Comparison of ENCODE assay signal across 27 mouse cellular contexts in the genomic region with DNA sequence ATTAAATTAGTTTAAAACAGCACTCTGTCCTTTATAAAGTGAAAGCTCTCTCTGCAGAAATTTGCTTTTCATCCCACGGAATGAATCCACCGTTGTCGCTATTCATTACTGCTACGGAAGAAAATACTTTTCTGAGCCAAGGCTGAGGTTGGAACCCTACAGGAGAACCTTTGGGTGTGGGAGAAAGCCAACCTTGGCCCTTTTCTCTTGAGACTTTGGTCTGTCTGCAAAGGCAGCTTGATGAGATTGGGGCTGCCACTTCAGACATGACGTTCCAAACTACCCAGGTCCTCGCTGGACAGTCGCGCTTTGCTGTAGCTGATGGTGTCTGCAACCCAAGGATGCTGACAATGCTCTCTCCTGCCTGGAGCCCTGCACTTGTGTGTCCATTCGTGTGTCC. TPM values are rescaled to one million over a fixed set of nuclear protein-coding genes. Genes with fewer than 3 reads are reported as not detected.
"Had no signal": no experiment of that assay in that cellular context is flagged by ENCODE, and none has a peak within 500 bp of the region (broad histone marks: within the 10 kb centered on the region; RNA-seq: fewer than 3 reads in every experiment).

No protein-coding gene starts in this region.

- H3K4me3 ChIP-seq: left cerebral cortex, adult 2 months; limb, embryonic 13.5 days; liver, embryonic 12.5 days; liver, embryonic 15.5 days; lung, embryonic 15.5 days; megakaryocyte, embryonic 14.5 days; midbrain, embryonic 10.5 days; midbrain, embryonic 15.5 days; neural tube, embryonic 13.5 days; stomach, embryonic 15.5 days had no signal

- H3K9me3 ChIP-seq: limb, embryonic 13.5 days; liver, embryonic 12.5 days; liver, embryonic 15.5 days; lung, embryonic 15.5 days; megakaryocyte, embryonic 14.5 days; midbrain, embryonic 10.5 days; midbrain, embryonic 15.5 days; neural tube, embryonic 13.5 days; stomach, embryonic 15.5 days had no signal

- H3K9ac ChIP-seq: limb, embryonic 13.5 days; liver, embryonic 12.5 days; liver, embryonic 15.5 days; lung, embryonic 15.5 days; midbrain, embryonic 15.5 days; neural tube, embryonic 13.5 days; stomach, embryonic 15.5 days had no signal

- H3K4me1 ChIP-seq: liver, embryonic 12.5 days; liver, embryonic 15.5 days had no signal

- DNase-seq: kidney, adult 18-20 months; kidney, adult 9 months; kidney, postnatal 14 days; kidney, postnatal 4 days; layer of hippocampus, postnatal 36 days; liver; lung, adult 18-20 months; lung, postnatal 10 days; lung, postnatal 36 days; right cerebral cortex, adult 18-20 months; right cerebral cortex, postnatal 14 days; right cerebral cortex, postnatal 4 days; spleen, adult 18-20 months; thymus, adult 18-20 months; thymus, postnatal 36 days had no signal

- H3K36me3 ChIP-seq: limb, embryonic 13.5 days; liver, embryonic 12.5 days; liver, embryonic 15.5 days; lung, embryonic 15.5 days; midbrain, embryonic 10.5 days; midbrain, embryonic 15.5 days; neural tube, embryonic 13.5 days; stomach, embryonic 15.5 days had no signal

- ATAC-seq: liver, embryonic 12.5 days; midbrain, embryonic 15.5 days had no signal

- H3K4me2 ChIP-seq: limb, embryonic 13.5 days; liver, embryonic 12.5 days; liver, embryonic 15.5 days; lung, embryonic 15.5 days; midbrain, embryonic 15.5 days; neural tube, embryonic 13.5 days; stomach, embryonic 15.5 days had no signal

- H3K27ac ChIP-seq: left cerebral cortex, adult 2 months; limb, embryonic 13.5 days; liver, embryonic 12.5 days; liver, embryonic 15.5 days; lung, embryonic 15.5 days; midbrain, embryonic 10.5 days; midbrain, embryonic 15.5 days; neural tube, embryonic 13.5 days; stomach, embryonic 15.5 days had no signal

RNA-seq across cellular contexts. Expression of a gene that starts 1.4 kb away (rescaled TPM):
- polyA plus RNA-seq: kidney, embryonic 16.5 days; liver, embryonic 12.5 days; liver, embryonic 15.5 days; lung, embryonic 15.5 days; midbrain, embryonic 10.5 days; midbrain, embryonic 15.5 days; neural tube, embryonic 13.5 days; urinary bladder, adult 2 months had no signal

RNA-seq across cellular contexts. Expression of a gene that starts 13.8 kb away (rescaled TPM):
- polyA plus RNA-seq: kidney, embryonic 16.5 days; limb, embryonic 13.5 days; lung, embryonic 15.5 days; midbrain, embryonic 10.5 days; midbrain, embryonic 15.5 days; neural tube, embryonic 13.5 days; urinary bladder, adult 2 months had no signal

RNA-seq across cellular contexts. Expression of a gene that starts 38.7 kb away (rescaled TPM):
- polyA plus RNA-seq: kidney, embryonic 16.5 days; limb, embryonic 13.5 days; liver, embryonic 15.5 days; lung, embryonic 15.5 days; midbrain, embryonic 10.5 days; midbrain, embryonic 15.5 days; neural tube, embryonic 13.5 days; urinary bladder, adult 2 months had no signal
